Mouse (Mus musculus) liver, embryonic 11.5 days (tissue): ENCODE measurements around the gene Slc34a3. TPM values are rescaled to one million over a fixed set of nuclear protein-coding genes. Genes with fewer than 3 reads are reported as not detected.

Experiments
- ATAC-seq: fragments of 200-750 bp; cut with Nextera tagmentation; replicated peaks from 2 replicates; pipeline ENCODE4 v1.8.0; 2017; ENCODE audit warnings: moderate number of reproducible peaks, mild to moderate bottlenecking, moderate TSS enrichment, moderate library complexity; ENCODE audit not compliant: low FRiP score
- DNase-seq: peaks from one replicate; pipeline ENCODE4 v3.0.0-alpha.2; 2017; ENCODE audit warnings: low spot score
- H3K27ac ChIP-seq: fragments of 300-500 bp; sonication (generic); 2 replicates; pipeline ENCODE4 v1.5.1; 2014; ENCODE audit warnings: mild to moderate bottlenecking, low read depth, low read length, control low read depth
- H3K27me3 ChIP-seq: fragments of 300-500 bp; sonication (generic); replicated peaks from 2 replicates; pipeline ENCODE4 v1.6.1; 2014; ENCODE audit warnings: low read length, mixed read lengths; ENCODE audit not compliant: control insufficient read depth, insufficient read depth
- H3K36me3 ChIP-seq: fragments of 300-500 bp; sonication (generic); 2 replicates; pipeline ENCODE4 v1.6.1; 2014; ENCODE audit warnings: mild to moderate bottlenecking, low read length, moderate library complexity, mixed read lengths; ENCODE audit not compliant: control insufficient read depth, insufficient read depth
- H3K4me1 ChIP-seq: fragments of 300-500 bp; sonication (generic); replicated peaks from 2 replicates; pipeline ENCODE4 v1.6.1; 2014; ENCODE audit warnings: low read length, mixed read lengths; ENCODE audit not compliant: control insufficient read depth, insufficient read depth
- H3K4me2 ChIP-seq: fragments of 300-500 bp; sonication (generic); 2 replicates; pipeline ENCODE4 v1.6.1; 2014; ENCODE audit warnings: mild to moderate bottlenecking, control low read depth, moderate library complexity
- H3K4me3 ChIP-seq: fragments of 300-500 bp; sonication (generic); 2 replicates; pipeline ENCODE4 v1.5.1; 2014; ENCODE audit warnings: low read depth, low read length, control low read depth
- H3K9ac ChIP-seq: fragments of 300-500 bp; sonication (generic); 2 replicates; pipeline ENCODE4 v1.6.1; 2014; ENCODE audit warnings: low read depth, low read length, control low read depth
- H3K9me3 ChIP-seq: fragments of 300-500 bp; sonication (generic); 2 replicates; pipeline ENCODE4 v1.6.1; 2016; ENCODE audit warnings: low read length, inconsistent platforms, mixed read lengths; ENCODE audit not compliant: control insufficient read depth
- WGBS: fragments of 180-500 bp; shearing (Covaris S2); extraction: QIAGEN DNeasy Blood & Tissue Kit; methylation state at CpG from one replicate; pipeline ENCODE4 v1.1.7; 2014; 5-methylcytosine and 5-hydroxymethylcytosine counted together
- polyA plus RNA-seq: library from polyadenylated mRNA; unstranded; fragments of >200 nt; fragmentation: Nextera tagmentation; extraction: Ambion mirVana; gene quantifications from 2 replicates; pipeline ENCODE4 v1.2.1, GENCODE M21; 2014

The Slc34a3 gene
- polyA plus RNA-seq, 1 experiment from 2014 or later = 0.07 TPM

- ATAC-seq = peak; percentile 14
- no peak for DNase-seq
- 21% methylated on average over 6 of the region's 6 CpGs for WGBS
- Histone ChIP-seq H3K27me3 (peaks cover 23% of the 10 kb centered on the region), H3K27ac (no peak overlapping the region), H3K4me3 (peak overlapping the region; percentile 49), H3K36me3 (peaks cover 4% of the 10 kb centered on the region; the same call in 1 of the 2 replicates), H3K4me1 (peaks cover 23% of the 10 kb centered on the region), H3K9ac (0 out of 2 replicates have a peak overlapping the region, but pooled peaks have one; percentile 23), H3K9me3 (no peaks in the 10 kb centered on the region), H3K4me2 (peak overlapping the region; percentile 78)
Measured at GRCm38 (mm10) chr2:25241438-25241775, 7.2 kb upstream of the Slc34a3 start.

- ATAC-seq (peak; percentile 86), DNase-seq (peak; percentile 81)
- Histone ChIP-seq H3K4me1 (peaks cover 28% of the 10 kb centered on the region), H3K36me3 (no peaks in the 10 kb centered on the region), H3K9me3 (no peaks in the 10 kb centered on the region), H3K9ac (peak overlapping the region; percentile 51), H3K4me2 (peak overlapping the region; percentile 78), H3K4me3 (peak overlapping the region; percentile 49), H3K27ac (peak overlapping the region; percentile 57), H3K27me3 (peaks cover 23% of the 10 kb centered on the region)
- 2% methylated on average over 29 of the region's 29 CpGs for WGBS
Measured at GRCm38 (mm10) chr2:25240723-25241437, 6.7 kb upstream of the Slc34a3 start.

GRCm38 (mm10) chr2:25240310-25240709, 6.1 kb upstream of the Slc34a3 start:
- Histone ChIP-seq H3K9me3 (no peaks in the 10 kb centered on the region), H3K27me3 (peaks cover 23% of the 10 kb centered on the region), H3K4me2 (peak overlapping the region; percentile 78), H3K27ac (peak overlapping the region; percentile 57), H3K4me1 (peaks cover 28% of the 10 kb centered on the region), H3K9ac (peak overlapping the region; percentile 51), H3K4me3 (peak overlapping the region; percentile 49), H3K36me3 (no peaks in the 10 kb centered on the region)
- DNase-seq (no peak), ATAC-seq (no peak)
- WGBS = 56% methylated on average over 8 of the region's 8 CpGs

- peaks cover 23% of the 10 kb centered on the region for H3K27me3 ChIP-seq
- 81% methylated on average over 3 of the region's 3 CpGs for WGBS
- H3K4me2 ChIP-seq = no peak overlapping the region
- DNase-seq (no peak), ATAC-seq (no peak)
- no peak overlapping the region for H3K27ac ChIP-seq
- no peaks in the 10 kb centered on the region for H3K36me3 ChIP-seq
- no peak overlapping the region for H3K9ac ChIP-seq
- no peaks in the 10 kb centered on the region for H3K9me3 ChIP-seq
- H3K4me1 ChIP-seq = peaks cover 28% of the 10 kb centered on the region
- no peak overlapping the region for H3K4me3 ChIP-seq
Measured at GRCm38 (mm10) chr2:25239766-25240165, 5.6 kb upstream of the Slc34a3 start.

DNA sequence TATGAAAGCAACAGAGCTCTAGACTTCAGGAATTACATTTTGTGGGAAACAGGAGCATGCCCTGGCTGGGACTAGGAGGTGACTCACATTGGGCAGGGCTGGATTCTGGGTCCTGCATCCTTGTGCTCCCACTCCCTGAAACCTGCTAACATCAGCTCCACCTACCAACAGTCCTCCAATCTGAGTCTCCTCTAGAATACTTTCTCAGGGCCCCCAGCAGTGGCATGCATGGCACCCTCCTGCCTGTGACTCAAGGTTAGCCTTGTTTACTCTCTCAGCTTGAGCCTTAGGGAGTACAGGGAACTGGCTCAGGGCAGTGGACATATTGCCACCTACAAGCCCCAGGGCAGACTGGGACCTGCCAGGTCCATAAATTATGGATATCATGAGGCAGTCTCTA, 3.9 kb upstream of the Slc34a3 start:
- H3K27me3 ChIP-seq = peaks cover 18% of the 10 kb centered on the region

GRCm38 (mm10) chr2:25237522-25237921, 3.4 kb upstream of the Slc34a3 start:
- Histone ChIP-seq H3K9ac (no peak overlapping the region), H3K9me3 (no peaks in the 10 kb centered on the region), H3K27me3 (peaks cover 13% of the 10 kb centered on the region; the same call in 1 of the 2 replicates), H3K4me2 (no peak overlapping the region), H3K27ac (no peak overlapping the region), H3K4me3 (no peak overlapping the region), H3K4me1 (peaks cover 40% of the 10 kb centered on the region), H3K36me3 (no peaks in the 10 kb centered on the region)
- 66% methylated on average over 4 of the region's 4 CpGs for WGBS
- DNase-seq (no peak), ATAC-seq (no peak)

More for the DNA sequence above, 3.9 kb upstream of the Slc34a3 start:
- H3K9ac ChIP-seq = no peak overlapping the region
- peaks cover 39% of the 10 kb centered on the region for H3K4me1 ChIP-seq
- ATAC-seq (no peak), DNase-seq (no peak)
- H3K36me3 ChIP-seq = no peaks in the 10 kb centered on the region
- no peaks in the 10 kb centered on the region for H3K9me3 ChIP-seq
- H3K4me2 ChIP-seq = no peak overlapping the region
- H3K27ac ChIP-seq = no peak overlapping the region
- H3K4me3 ChIP-seq = no peak overlapping the region

DNA sequence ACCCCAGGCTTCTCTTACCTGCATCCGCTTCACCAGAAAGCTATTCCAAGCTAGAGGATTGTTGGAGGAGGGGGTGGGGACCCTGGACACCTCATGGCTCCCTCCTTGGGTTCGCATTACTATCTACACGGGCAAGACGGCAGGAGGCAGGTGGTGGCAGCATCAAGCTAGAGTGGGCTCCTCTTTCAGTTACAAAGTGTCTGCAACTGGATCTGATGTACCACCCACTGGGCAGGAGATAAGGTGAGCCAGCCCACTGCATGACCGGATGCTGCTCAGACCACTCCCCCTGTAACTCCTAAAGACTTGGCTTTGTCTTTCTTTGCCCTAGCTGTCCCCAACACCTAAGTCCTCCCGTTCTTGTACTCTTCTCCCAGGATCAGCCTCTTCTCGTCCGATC, 2.5 kb upstream of the Slc34a3 start, which contains the start of gene Rnf224:
TSS of gene Rnf224 (minus strand) at position 174 of the 400 bp plus-strand sequence.
- ATAC-seq (no peak), DNase-seq (no peak)
- H3K4me3 ChIP-seq = 0 out of 2 replicates have a peak within 1 kb of the TSS, but pooled peaks have one; percentile 8
- H3K4me2 ChIP-seq = peak within 1 kb of the TSS; percentile 44
- no peaks in the 10 kb centered on the region for H3K9me3 ChIP-seq
- no peak within 1 kb of the TSS for H3K27ac ChIP-seq
- no peak within 1 kb of the TSS for H3K9ac ChIP-seq
- 21% methylated on average over 8 of the region's 8 CpGs for WGBS
- H3K4me1 ChIP-seq = peaks cover 35% of the 10 kb centered on the region
- peaks cover 4% of the 10 kb centered on the region; the same call in 1 of the 2 replicates for H3K27me3 ChIP-seq
- H3K36me3 ChIP-seq = no peaks in the 10 kb centered on the region

DNA sequence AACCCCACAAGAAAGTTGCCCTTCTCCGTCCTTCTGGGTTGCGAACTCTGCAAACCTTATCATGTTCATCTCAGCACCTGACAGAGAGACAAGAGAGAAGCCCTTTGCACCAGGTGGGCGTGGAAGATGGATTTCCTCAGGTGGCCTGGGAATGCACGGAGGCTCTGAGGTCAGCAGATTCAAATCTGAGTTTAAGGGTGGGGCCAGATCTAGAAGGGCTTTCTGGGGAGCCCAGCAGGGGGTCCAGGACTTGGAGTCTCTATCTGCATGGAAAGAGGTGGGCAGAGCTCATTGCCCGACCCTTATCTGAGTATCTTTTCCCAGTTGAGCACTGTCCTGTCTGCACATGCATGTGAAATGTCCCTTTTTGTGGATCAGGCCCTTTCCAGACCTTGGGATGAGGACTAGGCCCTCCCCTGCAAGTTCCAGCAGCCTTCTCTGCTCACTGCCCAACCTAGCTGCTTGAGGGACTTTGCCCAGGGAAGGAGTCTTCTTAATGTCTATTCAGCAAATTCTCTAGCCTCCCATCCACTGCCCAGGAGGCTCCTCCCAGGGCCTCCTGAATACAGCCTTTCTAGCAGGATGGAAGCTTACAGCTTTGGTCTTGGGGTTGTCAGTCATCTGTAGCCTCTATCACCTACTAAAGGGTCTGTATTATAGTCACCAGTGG, 522 bp upstream of the Slc34a3 start:
- H3K27me3 ChIP-seq = no peaks in the 10 kb centered on the region; the same call in 1 of the 2 replicates
- 56% methylated on average over 5 of the region's 5 CpGs for WGBS
- no peak overlapping the region for H3K27ac ChIP-seq

More for the DNA sequence above, 522 bp upstream of the Slc34a3 start:
- DNase-seq (no peak), ATAC-seq (no peak)
- Histone ChIP-seq H3K36me3 (no peaks in the 10 kb centered on the region), H3K4me1 (peaks cover 24% of the 10 kb centered on the region), H3K4me2 (no peak overlapping the region), H3K9me3 (no peaks in the 10 kb centered on the region), H3K4me3 (no peak overlapping the region), H3K9ac (no peak overlapping the region)
